Mouse (Mus musculus): ENCODE data around the gene Vps11.
"Not testable (repeated sequence)": the region's sequence is repeated elsewhere in the genome, so short reads cannot be mapped to it uniquely, and the experiment has no call there.

Gene Vps11

DNA sequence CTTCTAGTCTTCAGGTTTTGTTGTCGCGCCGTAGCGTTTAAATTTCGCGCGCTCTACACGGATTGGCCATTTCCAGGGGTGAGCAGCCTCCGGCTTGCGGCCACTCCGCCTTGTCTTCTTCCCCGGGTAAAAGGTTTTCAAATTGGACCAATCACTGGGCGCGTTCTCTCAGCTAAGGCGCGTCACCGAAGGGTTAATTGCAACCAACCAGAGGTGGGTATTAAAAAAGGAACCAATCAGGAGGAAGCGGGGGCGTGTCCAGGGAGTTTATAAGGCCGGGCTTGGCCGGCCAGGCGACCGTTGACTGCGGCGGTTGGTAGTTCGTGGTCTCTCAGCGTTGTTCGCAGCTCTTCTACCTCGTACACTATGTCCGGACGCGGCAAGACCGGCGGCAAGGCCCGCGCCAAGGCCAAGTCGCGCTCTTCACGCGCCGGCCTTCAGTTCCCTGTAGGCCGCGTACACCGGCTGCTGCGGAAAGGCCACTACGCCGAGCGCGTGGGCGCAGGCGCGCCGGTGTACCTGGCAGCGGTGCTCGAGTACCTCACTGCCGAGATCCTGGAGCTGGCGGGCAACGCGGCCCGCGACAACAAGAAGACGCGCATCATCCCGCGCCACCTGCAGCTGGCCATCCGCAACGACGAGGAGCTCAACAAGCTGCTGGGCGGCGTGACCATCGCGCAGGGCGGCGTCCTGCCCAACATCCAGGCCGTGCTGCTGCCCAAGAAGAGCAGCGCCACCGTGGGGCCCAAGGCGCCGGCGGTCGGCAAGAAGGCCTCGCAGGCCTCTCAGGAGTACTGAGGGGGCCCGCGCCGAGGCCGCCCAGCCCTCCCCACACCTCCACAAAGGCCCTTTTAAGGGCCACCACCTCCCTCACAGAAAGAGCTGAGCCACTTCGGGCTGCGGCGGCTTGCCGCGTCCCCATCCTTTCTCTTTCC, 26.8 kb downstream of the Vps11 start, which contains the start of gene H2afx:
H2afx (plus strand) TSS at position 299 of the 935 bp plus-strand sequence.
- DNase-seq: peak; percentile 98

DNA sequence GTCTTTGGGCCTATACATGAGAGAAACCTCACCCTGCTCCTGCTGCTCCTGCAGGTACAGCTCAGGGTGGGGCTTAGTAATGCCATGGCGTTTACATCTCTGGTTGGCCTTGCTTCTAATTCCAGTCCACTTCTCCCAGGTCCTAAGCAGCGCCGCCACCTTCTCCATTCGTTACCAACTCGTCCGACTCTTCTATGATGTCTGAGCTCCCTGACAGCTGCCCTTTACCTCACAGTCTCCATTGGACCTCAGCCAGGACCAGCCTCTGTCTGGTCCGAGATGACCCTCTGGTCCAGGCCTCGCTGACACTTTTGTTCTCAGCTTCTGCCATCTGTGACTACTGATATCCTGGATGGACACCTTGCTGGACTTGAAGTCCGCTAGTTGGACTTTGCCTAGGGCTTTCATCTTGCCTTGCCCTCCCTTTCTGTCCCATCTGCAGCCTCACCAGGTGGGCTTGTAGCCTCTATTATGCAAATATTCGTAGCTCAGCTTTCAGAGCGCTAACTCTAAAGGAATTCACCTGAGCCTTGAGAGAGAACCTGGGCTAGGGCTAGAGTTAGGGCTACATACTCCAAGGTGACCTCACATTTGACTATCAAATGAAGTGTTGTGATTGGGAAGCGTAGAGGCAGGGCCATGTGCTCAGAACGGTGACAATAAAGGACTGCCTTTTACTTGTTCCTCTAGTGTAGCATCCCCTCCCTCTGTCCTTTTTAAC, 28.4 kb downstream of the Vps11 start:
- no peak for DNase-seq

DNA sequence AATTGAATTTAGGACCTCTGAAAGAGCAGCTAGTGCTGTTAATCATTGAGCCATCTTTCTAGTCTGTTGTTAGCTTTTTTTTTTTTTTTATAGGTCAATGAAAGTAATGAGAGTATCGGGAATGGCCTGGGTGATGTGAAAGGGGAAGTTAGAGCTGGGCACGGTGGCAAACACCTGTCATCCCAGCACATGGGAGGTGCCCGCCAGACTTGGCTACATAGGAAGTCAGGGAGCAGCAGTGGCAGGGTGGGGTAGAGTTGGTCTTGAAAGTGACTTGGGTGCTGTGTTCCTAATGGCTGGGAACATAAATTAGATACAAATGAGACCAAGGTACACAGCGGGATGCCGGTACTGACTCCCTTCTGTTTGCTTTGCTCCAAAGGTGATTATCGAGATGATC, 30.7 kb downstream of the Vps11 start:
- no peak for DNase-seq

- DNase-seq: no peak
Observed at GRCm38 (mm10) chr9:44327926-44328325, 33.5 kb downstream of the Vps11 start.

DNA sequence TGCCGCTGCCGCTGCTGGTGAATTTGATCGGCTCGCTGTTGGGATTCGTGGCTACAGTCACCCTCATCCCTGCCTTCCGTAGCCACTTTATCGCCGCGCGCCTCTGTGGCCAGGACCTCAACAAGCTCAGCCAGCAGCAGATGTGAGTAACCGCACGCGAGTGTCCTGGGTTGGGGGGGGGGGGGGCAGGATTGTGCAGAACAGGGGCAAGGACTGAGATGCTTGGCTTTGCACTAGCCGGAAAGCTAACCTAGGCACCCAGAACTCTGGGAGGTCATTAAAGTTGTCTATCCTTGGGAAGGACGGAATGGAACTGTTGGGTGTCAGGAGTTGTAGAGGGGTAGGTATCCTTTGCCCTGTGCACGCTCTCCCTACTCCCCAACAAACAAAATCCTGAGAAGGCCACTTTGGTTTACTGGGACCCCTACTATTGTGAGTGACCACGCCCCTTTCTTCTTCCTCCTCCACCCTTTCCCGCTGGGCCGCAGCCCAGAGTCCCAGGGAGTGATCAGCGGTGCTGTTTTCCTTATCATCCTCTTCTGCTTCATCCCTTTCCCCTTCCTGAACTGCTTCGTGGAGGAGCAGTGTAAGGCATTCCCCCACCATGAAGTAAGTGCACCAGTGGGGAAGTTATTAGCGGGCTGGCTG, 34.3 kb downstream of the Vps11 start:
- DNase-seq: no peak

GRCm38 (mm10) chr9:44326371-44327063, 35.0 kb downstream of the Vps11 start:
- peak; percentile 78 for DNase-seq

GRCm38 (mm10) chr9:44325768-44326370, 35.6 kb downstream of the Vps11 start, which contains the start of gene Dpagt1:
TSS of gene Dpagt1 (plus strand) at chr9:44326019.
- DNase-seq: no peak

- not testable (repeated sequence) for DNase-seq
Observed at GRCm38 (mm10) chr9:44325032-44325767, 36.3 kb downstream of the Vps11 start.

- DNase-seq: no peak
Observed at GRCm38 (mm10) chr9:44324147-44324546, 37.3 kb downstream of the Vps11 start.

DNA sequence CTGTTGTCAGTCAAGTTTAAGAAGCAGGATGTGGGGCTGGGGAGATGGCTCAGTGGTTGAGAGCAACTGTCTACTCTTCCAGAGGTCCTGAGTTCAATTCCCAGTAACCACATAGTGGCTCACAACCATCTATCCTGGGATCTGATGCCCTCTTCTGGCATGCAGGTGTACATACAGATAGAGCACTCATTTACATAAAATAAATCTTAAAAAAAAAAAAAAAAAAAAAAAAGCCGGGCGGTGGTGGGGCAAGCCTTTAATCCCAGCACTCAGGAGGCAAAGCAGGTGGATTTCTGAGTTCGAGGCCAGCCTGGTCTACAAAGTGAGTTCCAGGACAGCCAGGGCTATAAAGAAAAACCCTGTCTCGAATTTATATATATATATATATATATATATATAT, 37.8 kb downstream of the Vps11 start:
- DNase-seq: not testable (repeated sequence)

DNA sequence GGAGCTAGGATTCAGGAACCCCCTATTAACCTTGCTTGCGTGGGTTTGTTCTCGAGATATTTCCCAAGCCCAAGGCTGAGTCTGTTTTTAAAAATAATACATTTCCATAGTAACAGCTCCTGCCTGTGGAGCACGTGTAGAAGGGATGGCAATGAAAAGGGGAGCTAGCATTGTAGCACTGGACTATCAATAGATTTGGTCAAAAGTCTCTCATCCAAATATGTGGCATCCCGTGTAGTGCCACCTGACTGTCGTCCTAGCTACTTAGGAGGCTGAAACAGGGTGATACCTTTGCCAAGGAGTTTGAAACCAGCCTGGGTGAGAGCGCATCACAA, 40.7 kb downstream of the Vps11 start:
- DNase-seq: no peak

GRCm38 (mm10) chr9:44319887-44320798, 41.3 kb downstream of the Vps11 start, which contains the start of gene C2cd2l:
TSS of gene C2cd2l (minus strand) at chr9:44320285.
- DNase-seq: peak; percentile 89

DNA sequence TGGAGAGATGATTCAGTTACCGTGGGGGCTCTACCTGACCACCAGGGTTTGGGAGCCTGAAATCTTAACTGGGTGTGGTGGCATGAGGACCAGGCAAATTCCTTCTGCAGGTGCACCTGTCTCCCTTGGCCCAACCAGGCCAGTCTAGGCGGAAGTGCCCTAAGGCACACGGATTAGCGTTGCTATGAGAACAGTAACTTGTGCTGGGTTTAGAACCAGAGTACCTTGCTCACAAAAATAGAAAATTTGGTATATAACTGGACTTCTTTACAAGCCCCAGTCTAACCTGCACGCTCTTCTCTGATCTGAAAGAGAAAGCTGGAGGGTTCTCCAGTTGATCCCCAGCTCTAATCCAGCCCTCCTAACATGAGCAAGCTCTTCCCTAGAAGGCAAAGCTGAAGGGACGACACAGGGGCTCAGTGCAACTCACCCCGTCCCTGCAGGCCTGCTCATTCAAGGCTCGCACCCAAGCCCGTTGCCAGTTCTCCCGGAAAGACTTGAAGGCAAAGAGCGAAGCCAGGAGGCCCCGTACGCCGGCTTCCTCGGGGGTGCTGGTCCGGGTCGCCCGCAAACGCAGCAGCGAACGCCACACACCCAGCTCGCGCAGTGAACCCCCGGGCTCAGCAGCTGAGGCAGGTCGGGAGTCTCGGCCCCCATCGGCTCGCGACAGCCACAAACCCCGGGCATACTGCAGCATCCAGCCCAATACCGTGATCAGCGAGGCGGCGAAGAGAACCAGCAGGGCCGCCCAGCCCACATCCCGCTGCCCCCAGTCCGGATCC, 42.2 kb downstream of the Vps11 start:
- DNase-seq: peak; percentile 60

GRCm38 (mm10) chr9:44318826-44319095, 42.7 kb downstream of the Vps11 start:
- peak; percentile 28 for DNase-seq

DNA sequence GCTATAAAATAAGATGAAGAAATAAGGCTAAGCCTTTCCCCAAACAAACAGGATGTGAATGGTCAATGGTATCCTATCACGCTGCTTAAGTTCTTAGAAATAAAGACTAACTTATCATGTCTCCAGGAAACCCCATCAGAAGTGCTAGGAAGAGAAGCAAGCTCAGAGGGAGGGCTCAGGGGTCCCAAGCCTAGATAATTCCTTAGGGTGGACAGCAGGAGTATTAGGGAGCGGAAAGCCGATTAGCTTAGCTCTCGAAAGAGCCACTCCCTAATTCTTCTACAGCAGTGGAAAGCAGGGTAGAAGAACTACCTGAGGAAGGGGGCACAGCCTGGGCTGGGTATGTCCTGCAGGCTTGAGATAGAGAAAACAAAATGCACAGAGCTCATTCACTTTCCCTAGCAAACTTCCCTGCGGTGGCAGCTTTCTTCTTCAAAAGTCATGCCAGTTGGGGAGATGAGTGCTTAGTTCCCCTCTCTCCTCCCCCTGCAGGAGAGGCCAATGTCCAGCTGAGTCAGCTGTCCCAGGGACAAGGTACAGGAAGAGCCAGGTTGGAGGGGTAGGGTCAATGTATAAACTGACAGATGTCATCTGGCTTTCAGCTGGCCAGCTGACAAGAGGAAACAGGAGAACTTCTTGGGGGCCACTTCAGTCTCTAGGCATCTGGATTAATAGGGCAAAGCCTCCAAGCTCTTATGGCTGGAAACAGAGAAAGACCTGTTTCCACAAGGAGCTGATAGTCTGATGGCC, 43.2 kb downstream of the Vps11 start:
- no peak for DNase-seq

GRCm38 (mm10) chr9:44317452-44317851, 44.0 kb downstream of the Vps11 start:
- DNase-seq: no peak

GRCm38 (mm10) chr9:44314910-44315309, 46.6 kb downstream of the Vps11 start:
- no peak for DNase-seq

DNA sequence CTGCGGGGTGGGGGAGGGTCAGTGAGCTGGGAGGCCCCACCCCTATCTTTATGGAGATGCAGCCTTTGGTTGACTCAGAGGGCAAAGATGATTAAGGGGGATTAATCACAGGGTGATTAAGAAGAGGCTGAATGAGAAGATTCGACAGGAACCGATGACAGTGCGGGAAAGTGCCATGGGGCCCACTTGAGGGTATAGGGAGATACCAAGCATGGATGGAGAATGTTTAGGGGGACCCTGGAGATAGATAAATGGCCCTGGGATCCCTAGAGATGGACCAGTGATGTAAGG, 47.3 kb downstream of the Vps11 start:
- DNase-seq: no peak
